Mouse (Mus musculus): ENCODE data around the gene Taz. TPM values are rescaled to one million over a fixed set of nuclear protein-coding genes. Genes with fewer than 3 reads are reported as not detected.

Taz gene
- total and polyA plus RNA-seq, 2 experiments from 2014 or later, result 60.9 to 69.3 TPM

DNA sequence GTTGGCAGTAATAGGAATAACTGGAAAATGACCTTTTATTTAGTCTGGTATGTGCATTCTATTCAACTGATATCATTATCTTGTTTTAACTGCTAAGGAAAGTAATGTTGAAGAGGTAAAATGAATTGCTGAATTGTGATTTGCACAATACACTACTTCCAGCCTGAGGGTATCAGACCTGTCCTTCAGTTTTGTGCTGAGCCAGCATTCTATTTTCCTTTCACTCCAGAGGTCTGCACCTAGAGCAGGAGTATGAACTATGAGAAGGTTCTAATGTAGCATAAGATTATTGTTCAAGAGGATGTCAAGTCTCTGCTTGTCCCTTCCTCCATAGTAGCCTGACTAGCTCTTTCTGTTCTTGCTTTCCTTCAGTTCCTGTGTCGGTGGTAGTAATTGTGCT lies 16.6 kb downstream of the Taz start:
- Histone ChIP-seq H3K4me3 (ENCODE audit: low read depth, low read length) (no peak overlapping the region), H3K27ac (ENCODE audit: low read depth) (no peak overlapping the region), H3K9me3 (replicated peaks; ENCODE audit: control insufficient read depth, low read length) (no peaks in the 10 kb centered on the region), H3K4me2 (ENCODE audit: low read depth, low read length) (no peak overlapping the region), H3K36me3 (replicated peaks; ENCODE audit: control insufficient read depth, insufficient read depth, low read length) (peaks cover 26% of the 10 kb centered on the region), H3K4me1 (ENCODE audit: control insufficient read depth, insufficient read depth) (no peaks in the 10 kb centered on the region), H3K9ac (replicated peaks; ENCODE audit: low read depth, low read length) (no peak overlapping the region), H3K27me3 (ENCODE audit: control insufficient read depth, insufficient read depth, low read length) (no peaks in the 10 kb centered on the region)
- TF ChIP-seq EP300 (IDR thresholded peaks at IDR 0.05; ENCODE audit: low read depth) (no peak), CTCF (IDR thresholded peaks at IDR 0.05; ENCODE audit: low read depth) (no peak)
- no peak for ATAC-seq (ENCODE audit: insufficient read depth, low read depth)
- WGBS, result 78% methylated on average over 1 of the region's 1 CpGs
- no peak for DNase-seq (ENCODE audit: low spot score)

DNA sequence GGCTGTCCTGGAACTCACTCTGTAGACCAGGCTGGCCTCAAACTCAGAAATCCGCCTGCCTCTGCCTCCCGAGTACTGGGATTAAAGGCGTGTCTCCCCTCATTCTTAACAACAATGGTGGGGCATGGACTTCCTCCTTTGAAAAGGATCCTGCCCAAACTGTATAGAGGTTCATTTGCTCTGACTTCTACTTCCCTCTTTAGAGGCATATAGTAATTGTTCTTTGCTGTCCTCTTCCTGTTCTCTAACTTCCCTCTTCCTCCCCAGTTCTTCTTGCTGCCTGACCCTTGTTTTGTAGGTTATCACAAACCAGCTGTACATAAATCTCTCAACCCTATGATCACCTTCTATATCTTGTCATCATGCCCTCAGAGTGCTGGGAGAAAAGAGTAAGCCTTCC lies 18.0 kb downstream of the Taz start:
- WGBS, result 62% methylated on average over 3 of the region's 3 CpGs
- DNase-seq (ENCODE audit: low spot score) (no peak), ATAC-seq (ENCODE audit: insufficient read depth, low read depth) (no peak)
- H3K4me3 ChIP-seq (ENCODE audit: low read depth, low read length), result no peak overlapping the region
- no peaks in the 10 kb centered on the region for H3K27me3 ChIP-seq (ENCODE audit: control insufficient read depth, insufficient read depth, low read length)
- TF ChIP-seq CTCF (IDR thresholded peaks at IDR 0.05; ENCODE audit: low read depth), result no peak
- no peak for TF ChIP-seq EP300 (IDR thresholded peaks at IDR 0.05; ENCODE audit: low read depth)
- H3K4me2 ChIP-seq (ENCODE audit: low read depth, low read length), result no peak overlapping the region
- H3K9me3 ChIP-seq (replicated peaks; ENCODE audit: control insufficient read depth, low read length), result no peaks in the 10 kb centered on the region
- peaks cover 26% of the 10 kb centered on the region for H3K36me3 ChIP-seq (replicated peaks; ENCODE audit: control insufficient read depth, insufficient read depth, low read length)
- no peaks in the 10 kb centered on the region for H3K4me1 ChIP-seq (ENCODE audit: control insufficient read depth, insufficient read depth)
- no peak overlapping the region for H3K27ac ChIP-seq (ENCODE audit: low read depth)
- no peak overlapping the region for H3K9ac ChIP-seq (replicated peaks; ENCODE audit: low read depth, low read length)

DNA sequence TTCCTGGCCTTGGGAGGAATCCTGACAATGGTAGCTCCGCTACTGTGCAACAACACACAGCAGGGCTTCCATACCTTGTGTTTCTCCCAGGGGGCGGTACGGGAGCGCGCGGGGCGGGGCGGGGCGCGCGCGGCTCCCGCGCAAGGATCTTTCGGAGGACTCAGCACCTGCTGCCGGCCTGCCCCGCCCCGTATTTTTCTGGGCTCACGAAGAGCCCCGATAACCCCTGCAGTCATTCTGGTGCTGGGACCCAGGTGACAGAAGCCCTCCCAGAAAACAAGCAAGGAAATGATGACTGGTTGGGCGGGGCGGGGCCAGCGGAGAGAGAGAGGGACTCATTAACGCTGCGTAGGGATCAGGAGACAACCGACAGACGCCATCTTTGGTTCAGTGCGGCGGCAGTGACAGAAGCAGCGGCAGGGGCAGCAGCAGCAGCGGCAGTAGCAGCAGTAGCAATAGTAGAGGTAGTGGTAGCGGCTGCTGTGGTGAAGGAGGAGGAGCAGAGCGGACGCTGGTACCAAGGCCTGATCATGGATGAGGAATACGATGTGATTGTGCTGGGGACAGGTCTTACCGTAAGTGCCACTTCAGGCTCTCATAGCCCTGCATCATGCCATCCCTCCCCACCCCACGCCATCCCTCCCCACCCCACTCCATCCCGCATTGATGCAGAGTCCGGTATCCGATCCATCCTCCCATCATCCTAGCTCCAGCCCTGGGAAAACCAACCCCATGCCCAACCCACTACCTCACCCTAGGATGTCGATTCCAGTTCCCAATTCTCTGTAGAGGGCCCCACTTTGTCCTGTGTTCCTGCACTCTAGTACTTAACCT lies 23.4 kb downstream of the Taz start, which contains the start of gene Gdi1:
Gene Gdi1, plus strand, starts transcription at position 132 of the 834 bp plus-strand sequence.
- ATAC-seq (ENCODE audit: insufficient read depth, low read depth), result peak; percentile 88
- H3K9ac ChIP-seq (replicated peaks; ENCODE audit: low read depth, low read length), result peak within 1 kb of the TSS; percentile 74
- WGBS, result 14% methylated on average over 41 of the region's 41 CpGs
- peak within 1 kb of the TSS; percentile 66 for H3K4me3 ChIP-seq (ENCODE audit: low read depth, low read length)
- DNase-seq (ENCODE audit: low spot score), result peak; percentile 61
- H3K4me1 ChIP-seq (ENCODE audit: control insufficient read depth, insufficient read depth), result no peaks in the 10 kb centered on the region
- H3K27me3 ChIP-seq (ENCODE audit: control insufficient read depth, insufficient read depth, low read length), result no peaks in the 10 kb centered on the region
- H3K4me2 ChIP-seq (ENCODE audit: low read depth, low read length), result peak within 1 kb of the TSS; percentile 73
- H3K9me3 ChIP-seq (replicated peaks; ENCODE audit: control insufficient read depth, low read length), result no peaks in the 10 kb centered on the region
- peak within 1 kb of the TSS; percentile 96 for H3K27ac ChIP-seq (ENCODE audit: low read depth)
- peaks cover 54% of the 10 kb centered on the region for H3K36me3 ChIP-seq (replicated peaks; ENCODE audit: control insufficient read depth, insufficient read depth, low read length)
- TF ChIP-seq EP300 (IDR thresholded peaks at IDR 0.05; ENCODE audit: low read depth) (no peak), CTCF (IDR thresholded peaks at IDR 0.05; ENCODE audit: low read depth) (peak; percentile 34)

DNA sequence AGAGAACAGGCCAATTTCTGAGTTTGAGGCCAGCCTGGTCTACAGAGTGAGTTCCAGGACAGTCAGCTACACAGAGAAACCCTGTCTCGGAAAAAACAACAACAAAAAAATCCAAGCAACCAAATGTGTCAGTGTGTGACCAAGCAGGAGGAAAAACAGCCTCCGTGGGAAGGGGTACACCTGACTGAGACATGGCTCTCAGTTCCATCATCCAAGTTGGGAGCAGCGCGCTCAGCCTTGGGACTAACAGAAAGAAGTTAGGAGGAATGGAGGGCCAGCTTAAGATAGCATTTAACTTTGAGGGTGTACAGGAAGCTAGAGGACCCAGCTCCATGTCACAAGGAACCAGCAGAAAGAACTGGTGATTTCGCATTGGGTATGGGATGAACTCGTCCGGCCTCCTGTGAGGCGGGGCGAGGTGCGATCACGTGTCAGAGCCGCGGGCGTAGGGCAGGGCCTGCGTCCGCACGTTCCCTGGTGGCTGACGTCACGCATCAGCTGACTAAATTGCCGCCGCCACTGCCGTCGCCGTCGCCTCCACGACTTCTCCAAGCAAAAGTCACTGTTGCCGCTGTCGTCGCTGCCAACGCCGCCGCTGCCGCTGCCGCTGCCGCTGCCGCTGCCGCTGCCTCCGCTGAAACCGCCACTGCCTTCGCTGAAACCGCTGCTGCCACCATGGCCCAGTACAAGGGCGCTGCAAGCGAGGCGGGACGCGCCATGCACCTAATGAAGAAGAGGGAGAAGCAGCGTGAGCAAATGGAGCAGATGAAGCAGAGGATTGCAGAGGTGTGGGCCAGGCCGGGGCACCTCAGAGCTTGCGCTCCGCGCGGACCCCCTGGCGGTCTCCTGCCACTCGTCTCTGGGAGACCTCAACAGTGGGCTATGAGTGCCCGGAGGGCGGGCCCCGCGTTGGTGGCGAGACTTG lies 31.1 kb downstream of the Taz start, which contains the start of gene Fam50a:
Gene Fam50a, plus strand, starts transcription at position 494 of the 925 bp plus-strand sequence.
- Histone ChIP-seq H3K9ac (replicated peaks; ENCODE audit: low read depth, low read length) (peak within 1 kb of the TSS; percentile 77), H3K36me3 (replicated peaks; ENCODE audit: control insufficient read depth, insufficient read depth, low read length) (peaks cover 30% of the 10 kb centered on the region), H3K4me2 (ENCODE audit: low read depth, low read length) (peak within 1 kb of the TSS; percentile 84), H3K27me3 (ENCODE audit: control insufficient read depth, insufficient read depth, low read length) (no peaks in the 10 kb centered on the region), H3K27ac (ENCODE audit: low read depth) (peak within 1 kb of the TSS; percentile 87), H3K4me3 (ENCODE audit: low read depth, low read length) (peak within 1 kb of the TSS; percentile 62), H3K4me1 (ENCODE audit: control insufficient read depth, insufficient read depth) (no peaks in the 10 kb centered on the region), H3K9me3 (replicated peaks; ENCODE audit: control insufficient read depth, low read length) (no peaks in the 10 kb centered on the region)
- ATAC-seq (ENCODE audit: insufficient read depth, low read depth), result peak; percentile 99
- 21% methylated on average over 48 of the region's 59 CpGs for WGBS
- peak; percentile 90 for DNase-seq (ENCODE audit: low spot score)
- no peak for TF ChIP-seq CTCF (IDR thresholded peaks at IDR 0.05; ENCODE audit: low read depth)
- no peak for TF ChIP-seq EP300 (IDR thresholded peaks at IDR 0.05; ENCODE audit: low read depth)

DNA sequence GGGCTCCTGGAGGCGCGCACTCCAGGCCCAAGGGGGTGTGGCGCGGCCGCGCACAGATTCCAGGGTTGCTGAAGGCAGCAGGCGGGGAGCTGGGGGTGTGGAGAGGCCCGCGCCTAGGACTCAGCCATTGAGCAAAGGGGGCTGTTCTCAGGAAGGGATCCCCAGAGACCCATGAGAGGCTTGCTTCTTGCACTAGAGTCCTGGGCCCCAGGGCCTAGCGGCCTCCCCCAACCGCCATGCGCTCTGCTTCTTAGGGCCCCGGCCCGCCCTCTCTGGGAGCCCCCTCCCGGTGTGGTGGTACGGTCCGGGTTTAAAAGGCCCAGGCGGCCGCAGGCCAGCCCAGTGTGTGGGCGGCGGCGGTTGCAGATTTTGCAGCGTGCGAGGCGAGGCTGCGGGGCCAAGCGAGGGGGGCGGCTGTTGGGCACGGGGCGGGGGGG lies 47.0 kb downstream of the Taz start, which contains the start of gene Plxna3:
Gene Plxna3, plus strand, starts transcription at position 342 of the 437 bp plus-strand sequence.
- Histone ChIP-seq H3K36me3 (replicated peaks; ENCODE audit: control insufficient read depth, insufficient read depth, low read length) (no peaks in the 10 kb centered on the region), H3K9ac (replicated peaks; ENCODE audit: low read depth, low read length) (peak within 1 kb of the TSS; percentile 61), H3K4me3 (ENCODE audit: low read depth, low read length) (peak within 1 kb of the TSS; percentile 50), H3K9me3 (replicated peaks; ENCODE audit: control insufficient read depth, low read length) (no peaks in the 10 kb centered on the region), H3K27ac (ENCODE audit: low read depth) (peak within 1 kb of the TSS; percentile 34; the same call in 1 of the 2 replicates), H3K27me3 (ENCODE audit: control insufficient read depth, insufficient read depth, low read length) (no peaks in the 10 kb centered on the region), H3K4me1 (ENCODE audit: control insufficient read depth, insufficient read depth) (no peaks in the 10 kb centered on the region; the same call in 1 of the 2 replicates), H3K4me2 (ENCODE audit: low read depth, low read length) (peak within 1 kb of the TSS; percentile 75)
- peak; percentile 24 for DNase-seq (ENCODE audit: low spot score)
- 16% methylated on average over 15 of the region's 30 CpGs for WGBS
- ATAC-seq (ENCODE audit: insufficient read depth, low read depth), result peak; percentile 93
- TF ChIP-seq EP300 (IDR thresholded peaks at IDR 0.05; ENCODE audit: low read depth), result no peak
- TF ChIP-seq CTCF (IDR thresholded peaks at IDR 0.05; ENCODE audit: low read depth), result no peak

Data from heart, postnatal 0 days (tissue).